Mouse (Mus musculus): Measurements from ENCODE around the gene Swi5. TPM values are rescaled to one million over a fixed set of nuclear protein-coding genes. Genes with fewer than 3 reads are reported as not detected.

Gene Swi5
- polyA plus RNA-seq, 1 experiment from 2014 or later = 445 TPM

DNA sequence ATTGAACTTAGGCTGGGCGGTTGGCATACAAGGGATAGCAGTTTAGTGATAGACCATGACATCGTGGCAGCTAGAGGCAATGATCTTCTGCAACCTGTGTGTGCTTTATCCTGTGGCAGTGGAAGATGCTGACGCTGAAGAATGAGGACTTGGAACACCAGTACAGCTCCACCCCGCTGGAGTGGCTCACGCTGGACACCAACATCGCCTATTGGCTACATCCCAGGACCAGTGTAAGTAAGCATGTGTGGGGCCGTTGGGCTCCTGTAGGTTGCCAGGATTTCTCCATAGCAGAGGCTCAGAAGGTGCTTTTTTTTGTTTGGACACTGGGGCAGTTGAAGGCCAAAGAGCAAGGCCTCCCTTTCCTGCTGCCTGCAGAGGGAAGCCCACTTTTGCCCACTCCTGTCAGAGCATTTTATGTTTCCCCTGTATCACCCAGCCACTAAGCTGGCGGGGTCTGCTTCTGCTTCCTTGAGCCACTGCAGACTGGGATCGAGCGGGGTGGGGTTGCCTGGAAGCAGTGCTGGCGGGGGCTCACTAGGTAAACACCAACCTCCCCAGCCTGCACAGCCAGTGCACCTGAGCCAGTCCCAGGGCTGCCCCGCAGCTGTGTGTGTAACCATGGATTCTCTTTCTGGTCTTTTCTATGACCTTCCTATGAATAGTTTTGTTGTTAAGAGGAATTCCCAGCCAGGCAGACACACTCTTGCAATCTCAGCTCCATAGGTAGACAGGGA, 35.9 kb downstream of the Swi5 start:
- 86% methylated on average over 12 of the region's 12 CpGs for WGBS
- ATAC-seq (replicated peaks; ENCODE audit: low FRiP score, low read depth) = no peak
- Histone ChIP-seq H3K27ac (no peak overlapping the region), H3K9ac (ENCODE audit: low read depth, low read length) (no peak overlapping the region), H3K4me1 (replicated peaks; ENCODE audit: insufficient read depth, low read length) (no peaks in the 10 kb centered on the region), H3K4me2 (ENCODE audit: low read length) (no peak overlapping the region), H3K4me3 (replicated peaks; ENCODE audit: low read depth, low read length) (no peak overlapping the region), H3K9me3 (replicated peaks; ENCODE audit: low read length) (no peaks in the 10 kb centered on the region), H3K36me3 (ENCODE audit: insufficient read depth, low read length) (peaks cover 54% of the 10 kb centered on the region), H3K27me3 (ENCODE audit: insufficient read depth, low read length) (no peaks in the 10 kb centered on the region)
- no peak for DNase-seq (ENCODE audit: low spot score)
- TF ChIP-seq CTCF (IDR thresholded peaks at IDR 0.05; ENCODE audit: low read depth) = no peak

- Histone ChIP-seq H3K27ac (no peak overlapping the region), H3K36me3 (ENCODE audit: insufficient read depth, low read length) (peaks cover 44% of the 10 kb centered on the region), H3K9ac (ENCODE audit: low read depth, low read length) (no peak overlapping the region), H3K27me3 (ENCODE audit: insufficient read depth, low read length) (no peaks in the 10 kb centered on the region), H3K4me3 (replicated peaks; ENCODE audit: low read depth, low read length) (no peak overlapping the region), H3K4me1 (replicated peaks; ENCODE audit: insufficient read depth, low read length) (no peaks in the 10 kb centered on the region), H3K4me2 (ENCODE audit: low read length) (no peak overlapping the region), H3K9me3 (replicated peaks; ENCODE audit: low read length) (no peaks in the 10 kb centered on the region)
- no peak for ATAC-seq (replicated peaks; ENCODE audit: low FRiP score, low read depth)
- no peak for DNase-seq (ENCODE audit: low spot score)
- WGBS = 73% methylated on average over 10 of the region's 10 CpGs
- no peak for TF ChIP-seq CTCF (IDR thresholded peaks at IDR 0.05; ENCODE audit: low read depth)
These were observed 39.2 kb downstream of the Swi5 start for GRCm38 (mm10) chr2:32248377-32249361.

DNA sequence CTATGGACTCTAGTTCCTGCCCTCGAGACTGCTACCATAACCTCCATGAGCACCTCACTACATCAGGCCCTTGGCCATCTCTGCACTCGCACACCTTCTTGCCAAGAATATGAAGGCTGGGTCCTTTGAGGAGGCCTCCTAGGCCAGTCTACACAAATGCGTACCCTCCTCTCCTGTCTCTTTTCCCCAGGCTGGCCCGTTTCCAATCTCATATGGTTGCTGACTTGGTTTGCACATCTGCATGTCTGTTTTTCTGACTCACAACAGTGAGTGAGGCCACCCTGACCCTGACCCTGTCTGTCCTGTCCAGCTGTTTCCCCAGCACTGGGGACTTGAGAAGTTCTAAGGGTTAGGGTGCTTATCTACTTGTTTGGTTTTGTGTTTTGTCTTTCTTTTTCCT, 41.1 kb downstream of the Swi5 start:
- Histone ChIP-seq H3K27ac (no peak overlapping the region), H3K4me2 (ENCODE audit: low read length) (no peak overlapping the region), H3K27me3 (ENCODE audit: insufficient read depth, low read length) (no peaks in the 10 kb centered on the region), H3K4me3 (replicated peaks; ENCODE audit: low read depth, low read length) (no peak overlapping the region), H3K9ac (ENCODE audit: low read depth, low read length) (no peak overlapping the region), H3K9me3 (replicated peaks; ENCODE audit: low read length) (no peaks in the 10 kb centered on the region), H3K4me1 (replicated peaks; ENCODE audit: insufficient read depth, low read length) (no peaks in the 10 kb centered on the region), H3K36me3 (ENCODE audit: insufficient read depth, low read length) (peaks cover 31% of the 10 kb centered on the region; the same call in 1 of the 2 replicates)
- TF ChIP-seq CTCF (IDR thresholded peaks at IDR 0.05; ENCODE audit: low read depth) = no peak
- DNase-seq (ENCODE audit: low spot score) (no peak), ATAC-seq (replicated peaks; ENCODE audit: low FRiP score, low read depth) (no peak)
- 83% methylated on average over 4 of the region's 4 CpGs for WGBS

- Histone ChIP-seq H3K4me2 (ENCODE audit: low read length) (no peak overlapping the region), H3K27ac (no peak overlapping the region), H3K27me3 (ENCODE audit: insufficient read depth, low read length) (no peaks in the 10 kb centered on the region), H3K9me3 (replicated peaks; ENCODE audit: low read length) (no peaks in the 10 kb centered on the region), H3K4me1 (replicated peaks; ENCODE audit: insufficient read depth, low read length) (no peaks in the 10 kb centered on the region), H3K4me3 (replicated peaks; ENCODE audit: low read depth, low read length) (no peak overlapping the region), H3K9ac (ENCODE audit: low read depth, low read length) (no peak overlapping the region), H3K36me3 (ENCODE audit: insufficient read depth, low read length) (peaks cover 12% of the 10 kb centered on the region; the same call in 1 of the 2 replicates)
- ATAC-seq (replicated peaks; ENCODE audit: low FRiP score, low read depth) (no peak), DNase-seq (ENCODE audit: low spot score) (no peak)
- TF ChIP-seq CTCF (IDR thresholded peaks at IDR 0.05; ENCODE audit: low read depth) = no peak
- 78% methylated on average over 4 of the region's 4 CpGs for WGBS
These were observed 44.9 kb downstream of the Swi5 start for GRCm38 (mm10) chr2:32242986-32243385.

DNA sequence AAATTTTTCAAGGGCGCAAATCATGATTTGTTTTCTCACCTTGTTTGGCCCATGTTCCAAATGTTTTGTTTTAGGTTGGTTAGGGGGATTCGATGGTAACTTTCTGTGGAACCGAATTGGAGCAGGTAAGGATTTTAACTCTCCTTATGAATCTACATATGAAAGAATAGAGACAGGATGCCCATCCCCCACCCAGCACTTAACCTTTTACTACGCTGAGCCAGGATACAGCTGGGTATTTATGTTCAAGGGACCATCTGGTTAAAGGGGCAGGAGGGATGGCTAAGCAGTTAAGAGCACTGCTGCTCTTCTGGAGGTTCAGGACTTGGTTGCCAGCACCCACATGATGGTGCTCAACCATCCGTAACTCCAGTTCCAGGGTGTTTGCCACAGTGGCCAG, 47.3 kb downstream of the Swi5 start:
- no peak for ATAC-seq (replicated peaks; ENCODE audit: low FRiP score, low read depth)
- Histone ChIP-seq H3K27ac (no peak overlapping the region), H3K36me3 (ENCODE audit: insufficient read depth, low read length) (peaks cover under 1% of the 10 kb centered on the region; the same call in 1 of the 2 replicates), H3K4me3 (replicated peaks; ENCODE audit: low read depth, low read length) (no peak overlapping the region), H3K9ac (ENCODE audit: low read depth, low read length) (no peak overlapping the region), H3K9me3 (replicated peaks; ENCODE audit: low read length) (no peaks in the 10 kb centered on the region), H3K4me1 (replicated peaks; ENCODE audit: insufficient read depth, low read length) (peaks cover 5% of the 10 kb centered on the region; the same call in 1 of the 2 replicates), H3K4me2 (ENCODE audit: low read length) (no peak overlapping the region), H3K27me3 (ENCODE audit: insufficient read depth, low read length) (no peaks in the 10 kb centered on the region)
- 81% methylated on average over 5 of the region's 5 CpGs for WGBS
- no peak for TF ChIP-seq CTCF (IDR thresholded peaks at IDR 0.05; ENCODE audit: low read depth)
- no peak for DNase-seq (ENCODE audit: low spot score)

DNA sequence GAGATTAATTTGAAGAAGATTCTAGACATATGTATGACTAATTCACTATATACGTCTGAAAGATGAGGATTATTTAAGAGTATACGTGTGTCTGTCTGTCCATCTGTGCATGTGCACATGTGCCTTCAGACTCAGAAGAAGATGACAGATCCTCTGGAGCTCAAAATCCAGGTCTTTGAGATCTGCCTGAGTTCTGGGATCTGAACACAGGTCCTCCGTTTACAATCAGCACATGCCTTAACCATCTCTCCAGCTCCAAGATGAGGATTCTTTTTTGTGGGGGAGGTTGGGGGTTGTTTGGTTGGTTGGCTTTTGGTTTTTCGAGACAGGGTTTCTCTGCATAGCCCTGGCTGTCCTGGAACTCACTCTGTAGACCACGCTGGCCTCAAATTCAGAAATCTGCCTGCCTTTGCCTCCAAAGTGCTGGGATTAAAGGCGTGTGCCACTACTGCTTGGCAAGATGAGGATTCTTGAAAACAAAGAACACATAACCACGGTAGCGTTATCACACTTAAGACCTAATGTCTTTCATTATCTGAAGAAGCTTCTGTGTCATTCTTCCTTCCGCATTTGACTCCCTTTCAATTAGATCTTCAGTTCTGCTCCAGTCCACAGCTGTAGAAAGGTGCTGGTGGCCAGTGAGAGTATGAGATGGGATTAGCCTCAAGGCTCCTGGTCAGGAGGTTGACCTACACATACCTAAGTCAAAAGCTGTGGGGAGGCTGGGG, 49.0 kb downstream of the Swi5 start:
- Histone ChIP-seq H3K27me3 (ENCODE audit: insufficient read depth, low read length) (no peaks in the 10 kb centered on the region), H3K9ac (ENCODE audit: low read depth, low read length) (no peak overlapping the region), H3K4me3 (replicated peaks; ENCODE audit: low read depth, low read length) (no peak overlapping the region), H3K4me1 (replicated peaks; ENCODE audit: insufficient read depth, low read length) (peaks cover 10% of the 10 kb centered on the region; the same call in 1 of the 2 replicates), H3K36me3 (ENCODE audit: insufficient read depth, low read length) (0 out of 2 replicates have a peak, but pooled peaks cover 1% of the 10 kb centered on the region), H3K4me2 (ENCODE audit: low read length) (no peak overlapping the region), H3K27ac (no peak overlapping the region; the same call in 1 of the 2 replicates), H3K9me3 (replicated peaks; ENCODE audit: low read length) (no peaks in the 10 kb centered on the region)
- ATAC-seq (replicated peaks; ENCODE audit: low FRiP score, low read depth) = no peak
- TF ChIP-seq CTCF (IDR thresholded peaks at IDR 0.05; ENCODE audit: low read depth) = no peak
- WGBS = 92% methylated on average over 9 of the region's 9 CpGs
- no peak for DNase-seq (ENCODE audit: low spot score)
